Mouse (Mus musculus) thymus, postnatal 0 days (tissue): ENCODE results near the gene Selenon. TPM values are rescaled to one million over a fixed set of nuclear protein-coding genes. Genes with fewer than 3 reads are reported as not detected.

Experiments
- DNase-seq: peaks from one replicate; pipeline ENCODE4 v3.0.0-alpha.2; 2015; ENCODE audit warnings: low spot score
- polyA plus RNA-seq: library from polyadenylated mRNA; unstranded; fragments of >200 nt; fragmentation: Nextera tagmentation; extraction: Ambion mirVana; gene quantifications from 2 replicates; pipeline ENCODE4 v1.2.1, GENCODE M21; 2015

The Selenon gene
- polyA plus RNA-seq, 1 experiment from 2014 or later = 6.8 TPM

DNA sequence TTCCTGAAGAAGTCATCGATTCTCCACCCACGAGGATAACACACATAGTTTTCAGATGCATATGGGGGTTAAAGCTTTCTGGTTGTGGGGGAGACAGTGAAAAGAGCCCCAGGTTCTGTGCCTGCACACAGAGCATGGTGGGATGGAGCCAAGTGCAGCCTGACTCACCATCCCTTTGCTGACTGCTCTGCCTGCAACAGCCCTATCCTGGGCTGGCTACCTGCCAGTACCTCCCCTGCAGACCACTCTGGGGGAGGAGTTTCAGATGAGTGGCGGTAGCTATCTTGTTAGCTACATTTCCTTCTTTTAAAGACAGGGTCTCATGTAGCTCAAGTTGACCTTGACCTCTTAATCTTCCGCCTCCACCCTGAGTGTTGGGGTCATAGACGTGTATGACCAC, 26.4 kb upstream of the Selenon start:
- DNase-seq = no peak

DNA sequence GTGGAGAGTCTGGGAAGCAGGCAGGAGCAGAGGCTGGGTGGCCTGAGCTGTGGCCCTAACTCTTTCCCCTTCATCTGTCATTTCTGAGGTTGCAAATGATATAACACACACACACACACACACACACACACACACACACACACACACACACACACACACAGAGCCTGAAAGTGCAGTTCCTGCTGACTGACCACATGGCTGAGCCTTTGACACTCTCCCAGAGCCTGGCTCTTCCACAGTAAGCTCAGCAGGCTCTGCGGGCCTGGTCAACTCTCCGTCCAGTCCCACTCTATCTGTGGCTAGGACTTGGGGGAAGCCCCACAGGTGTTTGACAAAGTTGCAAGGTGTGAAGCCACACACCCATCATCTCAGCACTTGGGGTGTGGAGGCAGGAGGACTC, 25.3 kb upstream of the Selenon start:
- DNase-seq = no peak

DNA sequence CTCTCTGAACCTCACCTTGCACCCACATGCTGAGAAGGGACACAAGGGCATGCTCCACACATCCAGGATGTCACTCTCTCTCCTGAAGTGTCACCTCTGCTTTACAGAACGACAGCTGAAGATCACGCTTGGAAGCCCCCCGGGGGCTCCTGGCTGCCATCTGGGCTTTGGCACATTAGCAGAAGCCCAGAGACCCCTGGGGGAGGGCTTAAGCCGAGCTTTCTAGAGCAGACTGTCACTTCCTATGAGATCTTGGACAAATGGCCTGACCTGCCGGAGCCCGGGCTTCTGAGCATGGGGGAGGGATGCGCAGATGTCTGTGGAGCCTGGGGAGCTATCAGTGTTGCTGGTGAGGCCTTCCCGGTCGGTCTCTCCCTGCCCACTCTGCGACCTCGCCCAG, 23.5 kb upstream of the Selenon start:
- no peak for DNase-seq

DNA sequence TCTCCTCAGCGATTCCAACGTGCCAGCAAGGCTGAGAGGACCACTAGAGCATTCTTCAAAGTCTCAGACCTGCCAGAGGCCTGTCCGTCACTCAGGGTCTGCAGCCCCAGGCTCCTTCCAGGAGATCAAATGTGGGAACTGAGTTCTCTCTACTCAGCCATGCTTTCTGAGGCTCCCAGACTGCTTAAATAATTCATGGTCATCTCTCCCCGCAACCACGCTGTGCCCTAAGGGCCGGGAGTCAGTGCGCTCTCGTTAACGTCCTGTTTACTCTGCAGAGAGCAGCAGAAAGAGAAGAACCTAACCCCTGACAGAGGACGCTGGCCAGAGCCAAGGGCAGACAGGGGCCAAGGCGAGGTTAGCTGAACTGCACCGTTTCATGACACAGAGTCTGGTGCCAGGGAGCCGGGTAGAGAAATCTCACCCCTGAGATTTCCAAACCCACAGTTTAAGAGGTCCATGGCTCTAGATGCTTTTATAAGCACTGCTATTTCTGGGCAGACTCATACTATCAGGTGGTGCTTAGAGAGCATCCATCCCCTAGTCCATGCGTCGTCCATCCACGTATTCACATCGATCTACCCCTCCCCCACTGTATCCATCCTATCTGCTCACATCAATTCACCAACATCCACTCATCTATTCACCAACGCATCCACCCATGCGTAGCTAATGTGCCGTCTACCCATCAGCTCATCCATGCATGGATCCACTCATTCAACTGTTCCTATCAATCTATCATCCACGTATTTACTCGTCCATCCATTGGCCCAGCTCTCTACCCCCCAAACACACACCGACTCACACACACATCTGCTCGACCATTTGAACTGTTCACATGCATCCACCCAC, 20.7 kb upstream of the Selenon start:
- no peak for DNase-seq

DNA sequence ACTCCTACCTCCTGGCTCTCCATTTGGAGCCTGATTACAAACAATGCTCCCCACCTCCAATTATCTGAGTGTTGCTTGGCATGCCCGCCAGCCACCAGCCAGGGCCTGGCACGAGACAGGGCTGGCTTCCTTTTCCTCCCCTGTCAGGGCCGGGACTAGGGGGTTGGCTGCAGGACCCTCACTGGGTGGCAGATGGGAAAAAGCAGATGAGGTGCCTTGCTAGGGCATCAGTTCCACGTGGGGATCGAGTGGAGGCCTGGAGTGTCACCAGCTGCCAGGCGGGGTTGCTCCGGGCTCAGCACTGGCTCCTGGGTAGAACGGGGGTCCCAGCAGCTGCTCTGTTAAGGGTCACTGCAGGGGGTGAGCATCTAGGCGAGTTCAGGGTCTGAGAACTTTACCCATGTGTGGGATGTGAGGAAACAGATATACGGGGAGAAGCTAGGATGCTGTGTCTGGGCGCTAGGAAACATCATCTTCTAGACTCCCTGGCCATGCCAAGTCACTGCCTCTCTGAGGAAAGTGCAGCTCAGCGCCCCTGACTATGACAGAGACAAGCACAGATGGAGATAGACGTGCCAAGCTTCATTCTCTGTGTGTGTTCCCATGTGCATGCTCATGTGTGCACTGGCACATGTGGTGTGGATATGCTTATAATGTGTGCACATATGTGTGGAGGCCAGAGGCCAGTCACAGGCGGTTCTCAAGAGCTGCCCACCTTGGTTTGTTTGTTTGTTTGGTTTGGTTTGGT, 18.9 kb upstream of the Selenon start:
- no peak for DNase-seq

DNA sequence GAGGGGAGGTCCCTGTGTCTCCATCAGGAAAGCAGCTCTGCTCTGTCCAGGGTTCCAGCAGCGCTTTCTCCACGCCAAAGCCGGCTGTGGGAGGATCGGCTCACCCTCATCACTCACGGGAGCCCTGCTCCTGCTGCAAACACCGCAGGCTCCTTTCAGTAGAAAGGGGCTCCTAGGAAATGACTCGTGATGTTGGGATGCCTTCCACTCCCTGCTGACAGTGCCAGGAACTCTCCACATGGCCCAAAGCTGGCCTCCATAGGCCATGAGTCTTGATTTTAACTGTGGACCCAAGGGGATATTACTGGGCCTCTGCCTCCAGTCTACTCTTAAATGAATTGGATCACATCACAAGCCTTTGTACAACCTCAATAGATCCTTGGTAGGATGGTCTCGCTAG, 17.9 kb upstream of the Selenon start:
- no peak for DNase-seq

DNA sequence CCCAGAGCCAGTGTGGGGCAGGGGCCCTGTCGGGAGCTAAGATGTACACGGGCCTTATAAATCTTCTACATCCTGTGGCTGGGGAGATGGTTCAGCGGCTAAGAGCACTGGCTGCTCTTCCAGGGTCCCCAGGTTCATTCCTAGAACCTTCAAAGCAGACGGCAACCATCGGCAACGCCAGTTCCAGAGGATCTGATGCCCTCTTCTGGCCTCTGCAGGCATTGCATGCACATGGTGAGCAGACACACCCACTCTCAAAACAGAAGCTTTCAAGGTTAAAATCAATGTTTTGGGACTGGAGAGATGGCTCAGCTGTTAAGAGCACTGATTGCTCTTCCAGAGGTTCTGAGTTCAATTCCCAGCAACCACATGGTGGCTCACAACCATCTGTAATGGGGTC, 17.2 kb upstream of the Selenon start:
- DNase-seq = no peak

DNA sequence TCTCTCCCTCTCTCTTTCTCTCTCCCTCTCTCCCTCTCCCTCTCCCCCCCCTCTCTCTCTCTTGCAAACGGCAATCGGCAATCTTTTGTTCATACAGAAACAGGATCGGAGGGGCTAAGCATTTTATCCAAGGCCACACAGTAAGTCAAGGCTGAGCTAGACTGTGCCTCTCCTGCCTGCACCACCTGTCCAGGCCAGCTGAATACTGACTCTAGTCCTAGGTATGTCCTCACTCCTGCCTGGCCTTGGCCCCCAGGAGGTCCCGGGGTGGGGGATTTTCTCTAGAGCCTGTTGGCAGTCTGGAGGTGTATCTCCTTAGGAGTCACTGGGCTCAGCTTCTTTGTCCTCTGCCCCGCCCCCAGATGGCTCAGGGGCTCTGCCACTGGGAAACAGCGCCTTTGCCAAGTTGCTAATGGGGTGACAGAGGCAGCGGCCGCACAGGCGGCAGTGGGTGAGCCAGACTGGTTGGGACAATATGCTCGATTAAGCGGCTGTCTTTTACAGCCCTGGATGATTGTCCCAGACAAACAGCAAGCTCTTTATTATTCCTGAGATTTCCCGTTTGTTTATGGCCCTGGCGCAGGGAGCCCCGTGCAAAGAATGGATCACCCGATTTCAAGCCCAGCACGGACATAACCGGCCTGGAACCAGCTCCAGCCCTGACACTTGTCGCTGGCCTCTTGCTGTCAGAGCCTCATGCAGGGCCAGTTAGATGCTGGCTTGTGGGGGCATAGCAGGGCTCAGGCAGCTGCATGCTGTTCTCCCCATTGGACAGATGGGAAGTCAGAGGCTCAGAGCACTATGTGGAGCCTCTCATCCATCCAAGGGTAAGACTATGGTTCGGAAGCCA, 15.6 kb upstream of the Selenon start:
- DNase-seq = no peak

DNA sequence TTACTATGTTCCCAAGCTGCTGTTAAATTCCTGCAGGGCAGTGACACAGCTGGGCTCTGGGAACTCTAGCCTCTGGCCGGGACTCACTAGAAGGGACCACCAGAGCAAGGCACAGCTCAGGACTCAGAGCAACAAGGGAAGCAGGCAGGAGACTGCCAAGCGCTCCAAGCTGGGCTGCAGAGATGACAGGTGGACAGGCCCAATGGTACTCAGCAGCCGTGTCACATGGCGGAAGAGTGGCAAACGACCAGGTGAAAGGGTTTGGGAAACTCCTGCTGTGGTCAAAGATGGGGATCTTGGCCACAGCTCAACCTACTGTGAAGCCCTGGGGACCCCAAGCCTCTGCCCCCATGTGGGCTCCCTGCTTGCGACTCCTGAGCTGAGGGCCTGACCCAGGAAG, 12.1 kb upstream of the Selenon start:
- no peak for DNase-seq

DNA sequence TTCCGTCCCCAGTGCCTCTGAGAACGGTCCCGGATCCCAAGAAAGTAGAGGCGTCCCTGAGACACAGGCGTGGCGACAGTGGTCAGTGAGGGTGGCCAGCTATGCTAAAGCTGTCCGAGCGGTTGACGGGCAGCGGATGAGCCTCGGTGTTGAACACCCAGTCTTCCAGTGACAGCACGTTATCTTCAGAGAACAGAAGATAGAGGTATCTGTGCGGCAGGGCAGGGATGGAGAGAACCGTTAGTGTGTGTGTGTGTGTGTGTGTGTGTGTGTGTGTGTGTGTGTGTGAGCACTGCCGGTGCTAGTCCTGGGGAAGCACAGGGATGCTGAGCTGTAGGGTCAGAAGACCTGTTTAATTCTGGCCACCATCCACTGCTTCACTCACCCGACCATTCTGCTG, 11.7 kb upstream of the Selenon start:
- no peak for DNase-seq

DNA sequence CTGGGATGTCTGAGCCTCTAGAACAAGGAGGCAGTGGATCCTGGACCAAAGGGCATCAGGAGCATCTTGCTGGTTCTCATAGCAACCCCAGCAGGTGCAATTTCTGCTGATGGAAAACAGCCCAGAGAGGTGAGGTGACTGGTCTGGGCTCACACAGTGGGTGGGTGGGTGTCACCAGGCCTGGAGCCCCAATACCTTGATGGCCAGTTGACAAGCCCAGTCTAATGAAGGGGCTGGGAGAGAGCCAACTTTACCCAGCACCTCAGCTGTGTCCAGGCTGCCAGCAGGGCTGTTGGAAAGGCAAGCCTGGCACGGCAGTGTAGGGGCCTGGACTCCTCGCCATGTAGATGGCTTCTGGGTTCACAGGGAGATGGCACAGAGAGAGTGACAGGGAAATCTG, 10.0 kb upstream of the Selenon start:
- no peak for DNase-seq

DNA sequence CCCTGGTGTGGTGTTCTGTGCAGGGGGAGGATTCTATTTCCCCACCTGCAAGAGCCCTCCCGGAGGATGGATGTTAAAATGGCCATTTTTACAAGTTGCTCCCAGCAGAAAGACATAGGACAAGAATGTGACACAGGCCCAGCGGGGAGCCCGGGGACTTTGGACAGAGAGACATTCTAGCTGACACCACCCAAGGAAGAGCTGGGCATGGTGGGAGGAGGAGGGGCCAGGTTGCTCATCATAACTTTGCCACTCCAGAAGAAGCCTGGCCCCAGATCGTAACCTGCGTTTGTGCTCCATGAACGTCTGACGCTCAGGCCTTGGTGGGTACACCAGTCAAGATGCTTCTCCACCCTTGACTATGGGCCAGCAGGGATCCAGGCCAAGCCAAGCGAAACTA, 8.7 kb upstream of the Selenon start:
- no peak for DNase-seq

DNA sequence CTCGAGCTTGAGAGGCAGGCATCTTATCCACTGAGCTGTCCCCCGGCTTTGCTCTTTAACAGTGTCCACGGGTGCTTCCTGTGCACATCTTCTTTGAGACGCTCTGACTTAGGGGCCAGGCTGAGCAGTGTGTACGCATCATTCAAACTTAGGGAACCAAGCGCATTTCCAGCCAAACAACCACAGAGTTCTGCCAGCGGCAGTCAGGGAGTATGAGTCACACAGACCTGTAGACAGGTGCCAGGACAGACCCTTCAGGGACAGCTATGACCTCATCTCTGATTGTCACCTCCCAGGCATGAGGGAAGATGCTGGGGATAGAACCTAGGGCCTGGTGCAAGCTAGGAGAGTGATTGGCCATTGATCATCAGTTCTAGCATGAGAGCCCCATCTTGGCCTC, 7.2 kb upstream of the Selenon start:
- peak; percentile 24 for DNase-seq

DNA sequence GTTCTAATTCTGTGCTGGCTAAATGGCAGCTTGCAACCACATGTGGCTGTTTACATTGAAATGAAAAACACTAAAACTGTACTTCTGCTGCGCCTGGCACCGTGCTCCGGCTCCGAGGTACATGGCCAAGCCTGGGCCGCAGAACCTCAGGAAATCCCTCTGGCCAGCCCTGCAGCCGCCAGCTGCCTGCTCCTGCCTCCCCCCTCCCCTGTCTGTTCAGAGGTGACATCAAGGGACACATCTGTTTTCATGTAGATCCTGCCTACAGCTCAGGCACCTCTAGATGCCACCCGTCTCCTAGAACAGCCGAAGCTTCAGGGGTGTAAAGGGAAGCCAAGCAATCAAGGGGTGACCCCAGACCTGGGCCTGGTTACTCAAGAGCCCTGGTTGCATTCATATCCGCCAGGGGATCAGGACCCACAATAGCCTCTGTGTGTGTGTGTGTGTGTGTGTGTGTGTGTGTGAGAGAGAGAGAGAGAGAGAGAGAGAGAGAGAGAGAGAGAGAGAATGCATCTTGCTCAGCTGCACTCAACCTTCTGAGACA, 6.7 kb upstream of the Selenon start:
- DNase-seq = peak; percentile 62

DNA sequence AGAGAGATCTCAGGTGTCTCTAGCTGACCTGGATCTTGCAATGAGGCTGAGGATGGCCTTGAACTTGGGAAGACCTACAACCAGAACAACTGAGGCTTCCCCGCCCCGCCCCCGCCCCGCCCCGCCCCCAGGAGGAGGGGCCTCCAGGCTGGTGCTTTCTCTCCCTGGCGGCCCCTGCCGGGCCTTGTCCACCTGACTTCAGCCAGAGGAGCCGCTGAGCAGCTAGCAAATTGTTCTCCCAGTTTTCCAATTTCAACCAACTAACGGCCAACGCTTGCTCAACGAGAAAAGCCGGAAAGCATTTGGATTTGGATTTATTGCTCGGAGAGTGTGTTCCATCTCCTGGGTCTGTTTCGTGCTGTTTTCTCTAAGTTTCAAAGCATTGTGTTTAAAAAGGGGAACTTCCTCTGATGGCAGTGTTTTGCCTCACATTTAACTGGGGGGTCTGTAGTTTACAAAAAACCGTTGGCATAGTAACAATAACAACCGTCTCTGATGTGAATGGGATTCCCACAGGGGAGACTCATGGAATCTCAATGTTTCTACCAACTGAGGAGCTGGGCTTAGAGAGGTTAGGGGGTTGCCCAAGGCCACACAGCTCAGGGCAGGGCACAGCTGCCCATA, 5.8 kb upstream of the Selenon start:
- peak; percentile 37 for DNase-seq

DNA sequence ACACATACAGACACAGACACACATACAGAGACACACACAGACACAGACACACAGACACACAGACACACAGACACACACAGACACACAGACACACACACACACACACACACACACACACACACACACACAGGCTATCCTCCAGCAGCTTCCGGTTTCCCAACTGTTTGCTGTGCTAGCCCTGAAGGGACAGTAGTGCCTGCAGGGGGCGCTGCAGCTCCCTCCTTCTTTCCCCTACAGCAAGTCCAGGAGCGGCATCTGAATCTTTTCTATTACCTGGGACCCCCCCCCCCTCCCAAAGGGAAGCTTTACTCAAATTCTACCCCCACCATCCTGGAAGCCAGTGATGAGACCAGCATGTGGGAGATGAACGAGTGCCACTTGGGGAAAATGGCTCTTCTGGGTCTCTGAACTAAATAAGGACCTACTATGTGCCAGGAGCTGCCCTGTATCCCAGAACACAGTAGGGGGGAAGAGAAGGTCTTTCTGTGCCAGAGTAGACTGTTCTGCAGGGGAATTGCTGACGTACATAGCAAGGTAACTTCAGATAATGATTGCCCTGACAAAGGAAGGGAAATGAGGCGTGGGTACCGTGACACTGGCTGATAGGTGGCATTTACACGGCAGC, 4.1 kb upstream of the Selenon start:
- no peak for DNase-seq

DNA sequence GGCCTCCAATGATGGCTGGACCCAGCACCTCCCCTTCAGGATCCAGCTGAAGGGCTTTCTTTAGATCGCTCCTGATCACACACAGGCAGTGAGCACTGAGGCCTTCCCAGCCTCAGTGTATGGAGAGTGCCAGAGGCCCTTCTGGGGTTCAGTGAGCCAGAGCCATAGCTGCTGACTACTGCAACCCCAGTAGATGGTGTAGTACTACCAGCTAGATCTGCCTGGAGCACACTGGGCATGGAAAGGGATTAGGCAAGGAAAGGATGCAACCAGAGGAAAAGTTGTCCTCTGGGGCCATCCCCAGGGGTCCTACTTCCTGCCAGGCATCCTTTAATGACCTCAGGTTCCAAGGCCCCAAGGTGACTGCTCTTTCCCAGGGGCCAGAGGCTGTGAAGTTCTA, 1.7 kb upstream of the Selenon start:
- DNase-seq = no peak

DNA sequence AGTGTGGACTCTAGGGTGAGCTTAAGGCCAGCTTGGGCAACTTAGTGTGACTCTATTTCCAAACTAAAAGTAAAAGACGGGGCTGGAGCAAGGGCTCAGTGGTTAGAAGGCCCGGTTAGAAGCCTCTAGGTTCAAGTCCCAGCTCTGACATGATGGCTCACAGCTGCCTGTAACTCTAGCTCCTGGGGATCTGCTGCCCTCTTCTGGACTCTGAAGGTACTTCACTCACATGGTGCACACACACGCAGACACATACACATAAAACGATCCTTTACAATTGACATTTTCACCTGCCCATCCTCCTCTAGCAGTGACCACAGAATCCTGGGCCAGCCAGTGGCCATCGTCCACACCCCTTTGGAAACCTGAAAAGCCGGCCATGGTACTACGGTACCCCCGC, 2.1 kb downstream of the Selenon start:
- no peak for DNase-seq

DNA sequence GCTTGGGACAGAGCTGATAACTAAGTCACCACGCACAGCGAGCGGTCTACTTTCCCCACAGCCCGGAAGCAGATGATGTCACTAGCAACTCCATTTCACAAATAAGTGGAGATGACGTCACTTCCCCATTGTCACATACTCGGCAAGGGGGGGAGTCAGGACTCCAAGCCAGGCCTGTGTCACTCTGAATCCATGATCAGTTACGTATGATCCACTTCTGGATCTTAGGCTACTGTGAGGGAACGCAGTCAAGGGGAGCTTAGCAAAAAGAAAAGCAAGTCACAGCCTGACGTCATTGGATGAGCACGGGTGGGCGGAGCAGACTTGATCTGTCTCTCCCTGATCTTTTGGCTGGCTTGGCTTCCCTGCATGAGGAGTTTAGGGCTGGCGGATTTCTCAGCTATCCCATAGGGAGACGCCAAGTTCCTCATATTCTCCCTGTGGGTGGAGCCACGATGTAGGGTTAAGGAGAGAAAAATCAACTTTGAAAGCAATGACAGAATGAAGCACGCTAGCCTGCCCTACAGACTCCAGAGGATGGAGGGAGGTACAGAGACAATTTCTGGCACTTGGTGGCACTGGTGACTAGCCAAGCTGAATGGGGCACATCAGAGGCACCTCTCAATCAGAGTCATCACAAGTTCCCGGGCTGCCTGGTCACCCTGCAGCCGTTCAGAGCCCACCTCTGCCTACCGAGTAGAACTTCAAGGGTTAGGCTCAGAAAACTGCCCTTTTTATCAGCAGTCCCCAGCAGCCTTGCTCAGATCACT, 3.6 kb downstream of the Selenon start:
- DNase-seq = no peak
